Mouse (Mus musculus) brain, embryonic 14.5 days (tissue): ENCODE measurements around the gene Lgsn.

Experiments
- CTCF ChIP-seq: fragments of 200-500 bp; IDR thresholded peaks from 2 replicates; pipeline ENCODE4 v1.5.1; 2012; ENCODE audit warnings: inconsistent platforms, mild to moderate bottlenecking, moderate library complexity, borderline replicate concordance; ENCODE audit not compliant: insufficient read depth, insufficient read length; ENCODE audit errors: extremely low read depth
- POLR2A ChIP-seq: fragments of 200-500 bp; IDR thresholded peaks from 2 replicates; pipeline ENCODE4 v1.6.1; 2012; ENCODE audit warnings: mild to moderate bottlenecking, inconsistent platforms, borderline replicate concordance; ENCODE audit not compliant: poor library complexity, insufficient read depth, insufficient read length, severe bottlenecking; ENCODE audit errors: extremely low read depth

DNA sequence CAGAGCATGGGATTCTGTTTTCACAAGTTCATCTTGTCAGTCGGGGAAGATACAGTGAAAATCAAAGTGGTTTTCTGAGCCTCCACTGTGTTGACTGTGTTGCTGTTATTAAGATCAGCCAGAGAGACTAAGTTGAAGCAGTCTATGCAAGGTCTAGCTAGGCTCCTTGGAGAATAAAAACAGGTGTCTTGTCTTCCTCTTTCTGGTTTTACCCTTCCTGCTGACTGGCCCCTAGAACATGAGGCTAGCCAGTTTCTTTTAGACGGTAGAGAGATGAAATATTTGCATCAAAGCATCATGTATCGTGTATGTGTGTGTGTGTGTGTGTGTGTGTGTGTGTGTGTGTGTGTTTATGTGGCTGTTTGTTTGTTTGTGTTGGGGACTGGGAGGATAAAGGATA, 29.6 kb downstream of the Lgsn start:
- TF ChIP-seq CTCF = no peak
- TF ChIP-seq POLR2A = no peak
